Mouse (Mus musculus) C2C12 (cell line): ENCODE results near the gene Atxn2l. TPM values are rescaled to one million over a fixed set of nuclear protein-coding genes. Genes with fewer than 3 reads are reported as not detected.

ENCODE experiments used
- H3K27me3 ChIP-seq: one replicate; pipeline ENCODE4 v1.6.1; 2011; ENCODE audit not compliant: control insufficient read depth, insufficient read depth, insufficient read length
- H3K36me3 ChIP-seq: one replicate; pipeline ENCODE4 v1.6.1; 2011; ENCODE audit not compliant: control insufficient read depth, insufficient read depth
- H3K4me3 ChIP-seq: one replicate; pipeline ENCODE4 v1.5.1; 2011; ENCODE audit warnings: mild to moderate bottlenecking, control low read depth; ENCODE audit not compliant: poor library complexity, insufficient read depth, severe bottlenecking
- H3K79me2 ChIP-seq: one replicate; pipeline ENCODE4 v1.6.1; 2011; ENCODE audit not compliant: control insufficient read depth, insufficient read depth
- H3K79me3 ChIP-seq: one replicate; pipeline ENCODE4 v1.6.1; 2011; ENCODE audit warnings: low read depth, control low read depth
- H3ac ChIP-seq: one replicate; pipeline ENCODE3; 2011; ENCODE audit warnings: low read depth; ENCODE audit not compliant: control insufficient read depth, insufficient read length
- CEBPB ChIP-seq: IDR thresholded peaks from one replicate; pipeline ENCODE4 v1.6.1; 2011; ENCODE audit warnings: low read depth, mild to moderate bottlenecking, control low read depth, moderate library complexity
- CTCF ChIP-seq: IDR thresholded peaks from one replicate; pipeline ENCODE4 v1.5.1; 2011; ENCODE audit not compliant: control insufficient read depth, insufficient read depth, insufficient read length
- FOSL1 ChIP-seq: IDR thresholded peaks from one replicate; pipeline ENCODE4 v1.8.0; 2011; ENCODE audit warnings: mild to moderate bottlenecking, low read length; ENCODE audit not compliant: poor library complexity, insufficient read depth, severe bottlenecking
- MAX ChIP-seq: IDR thresholded peaks from one replicate; pipeline ENCODE4 v1.6.1; 2011; ENCODE audit warnings: mild to moderate bottlenecking, control low read depth
- MYOD1 ChIP-seq: IDR thresholded peaks from one replicate; pipeline ENCODE4 v1.6.1; 2011; ENCODE audit warnings: low read depth; ENCODE audit not compliant: control insufficient read depth, insufficient read length
- MYOG ChIP-seq: IDR thresholded peaks from one replicate; pipeline ENCODE4 v1.6.1; 2011; ENCODE audit not compliant: control insufficient read depth, insufficient read length; ENCODE audit errors: extremely low read depth
- USF1 ChIP-seq: IDR thresholded peaks from one replicate; pipeline ENCODE4 v1.6.1; 2011; ENCODE audit warnings: low read depth, mild to moderate bottlenecking, control low read depth, moderate library complexity
- polyA plus RNA-seq: library from polyadenylated mRNA; unstranded; fragments of >200 nt; fragmentation: generic; extraction: Trizol; gene quantifications from one replicate; pipeline ENCODE4 v1.2.1, GENCODE M21; 2012; ENCODE audit warnings: missing spikeins

Gene Atxn2l
- polyA plus RNA-seq, 1 experiment = 73.0 TPM

- Histone ChIP-seq H3K36me3 (no peaks in the 10 kb centered on the region), H3K27me3 (peaks cover 9% of the 10 kb centered on the region), H3ac (no peak overlapping the region), H3K79me2 (no peaks in the 10 kb centered on the region), H3K79me3 (no peaks in the 10 kb centered on the region), H3K4me3 (no peak overlapping the region)
- TF ChIP-seq MAX = no peak
- no peak for TF ChIP-seq USF1
- TF ChIP-seq FOSL1 = no peak
- no peak for TF ChIP-seq CEBPB
- TF ChIP-seq MYOG = no peak
- TF ChIP-seq CTCF = no peak
- no peak for TF ChIP-seq MYOD1
Observed at GRCm38 (mm10) chr7:126533434-126533833, 30.2 kb upstream of the Atxn2l start.

GRCm38 (mm10) chr7:126528166-126528577 lies 24.9 kb upstream of the Atxn2l start:
- Histone ChIP-seq H3K79me3 (no peaks in the 10 kb centered on the region), H3K36me3 (no peaks in the 10 kb centered on the region), H3K79me2 (no peaks in the 10 kb centered on the region), H3K27me3 (no peaks in the 10 kb centered on the region), H3ac (no peak overlapping the region), H3K4me3 (no peak overlapping the region)
- TF ChIP-seq MAX (no peak), MYOG (no peak), CEBPB (no peak), USF1 (no peak), CTCF (no peak)

GRCm38 (mm10) chr7:126523316-126523715 lies 20.1 kb upstream of the Atxn2l start:
- peaks cover 10% of the 10 kb centered on the region for H3K27me3 ChIP-seq
- no peaks in the 10 kb centered on the region for H3K79me2 ChIP-seq
- TF ChIP-seq CEBPB (no peak), CTCF (no peak), MYOD1 (no peak), MAX (no peak)
- no peaks in the 10 kb centered on the region for H3K79me3 ChIP-seq
- H3K36me3 ChIP-seq = no peaks in the 10 kb centered on the region
- no peak overlapping the region for H3K4me3 ChIP-seq
- no peak overlapping the region for H3ac ChIP-seq

- peaks cover 25% of the 10 kb centered on the region for H3K27me3 ChIP-seq
- no peak overlapping the region for H3K4me3 ChIP-seq
- TF ChIP-seq MAX = no peak
- no peak for TF ChIP-seq CTCF
- no peak for TF ChIP-seq FOSL1
- no peak for TF ChIP-seq USF1
- no peak for TF ChIP-seq MYOD1
- no peak for TF ChIP-seq CEBPB
- no peak for TF ChIP-seq MYOG
- no peaks in the 10 kb centered on the region for H3K36me3 ChIP-seq
- no peak overlapping the region for H3ac ChIP-seq
- no peaks in the 10 kb centered on the region for H3K79me3 ChIP-seq
- no peaks in the 10 kb centered on the region for H3K79me2 ChIP-seq
Observed at GRCm38 (mm10) chr7:126519513-126519912, 16.3 kb upstream of the Atxn2l start.

GRCm38 (mm10) chr7:126518261-126518941 lies 15.2 kb upstream of the Atxn2l start:
- H3K4me3 ChIP-seq = no peak overlapping the region
- H3K27me3 ChIP-seq = peaks cover 25% of the 10 kb centered on the region
- H3K36me3 ChIP-seq = no peaks in the 10 kb centered on the region
- no peak overlapping the region for H3ac ChIP-seq
- no peak for TF ChIP-seq MAX
- TF ChIP-seq USF1 = no peak
- TF ChIP-seq CTCF = no peak
- no peak for TF ChIP-seq FOSL1
- no peak for TF ChIP-seq MYOG
- TF ChIP-seq MYOD1 = no peak
- no peaks in the 10 kb centered on the region for H3K79me3 ChIP-seq
- no peaks in the 10 kb centered on the region for H3K79me2 ChIP-seq

GRCm38 (mm10) chr7:126511287-126511686 lies 8.1 kb upstream of the Atxn2l start:
- TF ChIP-seq MYOG = no peak
- TF ChIP-seq CTCF = no peak
- TF ChIP-seq MYOD1 = no peak
- no peak for TF ChIP-seq CEBPB
- TF ChIP-seq USF1 = no peak
- no peak for TF ChIP-seq FOSL1
- no peak for TF ChIP-seq MAX
- Histone ChIP-seq H3K4me3 (no peak overlapping the region), H3K36me3 (no peaks in the 10 kb centered on the region), H3ac (no peak overlapping the region), H3K79me3 (no peaks in the 10 kb centered on the region), H3K79me2 (no peaks in the 10 kb centered on the region), H3K27me3 (peaks cover 9% of the 10 kb centered on the region)
